Mouse (Mus musculus): ENCODE data around the gene Apold1. TPM values are rescaled to one million over a fixed set of nuclear protein-coding genes. Genes with fewer than 3 reads are reported as not detected.

Apold1 gene
- total and polyA plus RNA-seq, 3 experiments = 0.08 to 0.12 TPM; not detected in 1

DNA sequence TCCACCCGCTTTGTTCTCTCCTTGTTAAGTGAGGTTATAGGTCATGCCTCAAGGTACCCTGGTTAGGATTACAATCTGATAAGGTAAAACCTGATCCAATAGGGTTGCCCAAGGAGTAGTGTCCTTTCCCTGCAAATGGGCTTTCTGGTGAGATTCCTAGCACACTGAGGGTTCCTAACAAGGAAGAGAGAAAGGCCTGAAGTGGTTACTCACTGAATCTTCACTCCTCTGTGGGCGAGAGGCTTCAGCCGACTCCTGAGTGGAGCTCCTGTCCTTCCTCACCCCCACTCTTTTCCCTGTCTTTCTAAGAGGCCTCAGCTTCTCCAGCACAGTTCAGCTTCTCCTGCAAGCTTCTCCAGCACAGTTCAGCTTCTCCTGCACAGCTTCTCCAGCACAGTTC is 17.3 kb downstream of the Apold1 start:
- no peaks in the 10 kb centered on the region for H3K79me2 ChIP-seq (ENCODE audit: control insufficient read depth, insufficient read depth, low read length, poor library complexity)
- no peaks in the 10 kb centered on the region for H3K27me3 ChIP-seq (ENCODE audit: control insufficient read depth in 1 of 2, insufficient read depth in 2 of 2, low read length in 2 of 2)
- TF ChIP-seq ZKSCAN1 (IDR thresholded peaks at IDR 0.05; ENCODE audit: low read depth, low read length) (no peak), GABPA (IDR thresholded peaks at IDR 0.05; ENCODE audit: low read depth, low read length) (no peak), RCOR1 (IDR thresholded peaks at IDR 0.05; ENCODE audit: low read depth, low read length) (no peak), MYC (IDR thresholded peaks at IDR 0.05; ENCODE audit: low read depth, low read length) (no peak)
- no peaks in the 10 kb centered on the region for H3K9me3 ChIP-seq (replicated peaks; ENCODE audit: insufficient read depth, low read length)
- H3K4me3 ChIP-seq (ENCODE audit: control insufficient read depth in 1 of 2, insufficient read depth in 1 of 2, low read depth in 2 of 2, low read length in 2 of 2) = no peak overlapping the region
- H3K4me1 ChIP-seq (ENCODE audit: control insufficient read depth in 1 of 2, insufficient read depth in 2 of 2, low read length in 2 of 2) = no peaks in the 10 kb centered on the region
- no peak overlapping the region for H3K27ac ChIP-seq (ENCODE audit: control insufficient read depth, low read depth, low read length)
- H3K36me3 ChIP-seq (ENCODE audit: control insufficient read depth in 1 of 2, insufficient read depth in 2 of 2, low read length in 2 of 2) = no peaks in the 10 kb centered on the region
- H3K9ac ChIP-seq (ENCODE audit: control insufficient read depth, low read depth, low read length, poor library complexity, severe bottlenecking) = no peak overlapping the region
- no peak for DNase-seq (ENCODE audit: low read depth, low spot score)

DNA sequence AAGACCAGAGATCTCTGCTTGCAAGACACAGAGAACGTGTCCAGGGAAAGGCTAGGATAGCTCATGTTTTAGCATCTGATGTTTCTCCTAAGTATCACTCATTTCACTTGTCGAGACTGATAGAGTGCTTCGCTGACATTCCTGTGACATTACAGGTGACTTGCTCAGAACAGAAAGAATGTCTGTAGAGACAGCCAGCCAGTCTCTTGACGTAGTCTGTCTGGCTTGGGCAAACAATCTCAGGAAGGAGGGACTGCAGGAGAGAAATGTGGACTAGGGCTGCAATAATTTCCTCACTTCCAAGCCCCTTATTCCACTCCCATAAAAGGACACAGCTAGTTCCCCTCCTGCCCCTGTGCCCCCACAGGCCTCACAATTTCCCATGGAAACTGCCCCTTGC is 18.8 kb downstream of the Apold1 start:
- Histone ChIP-seq H3K27ac (ENCODE audit: control insufficient read depth, low read depth, low read length) (no peak overlapping the region), H3K27me3 (ENCODE audit: control insufficient read depth in 1 of 2, insufficient read depth in 2 of 2, low read length in 2 of 2) (no peaks in the 10 kb centered on the region), H3K9me3 (replicated peaks; ENCODE audit: insufficient read depth, low read length) (no peaks in the 10 kb centered on the region), H3K79me2 (ENCODE audit: control insufficient read depth, insufficient read depth, low read length, poor library complexity) (no peaks in the 10 kb centered on the region), H3K4me3 (ENCODE audit: control insufficient read depth in 1 of 2, insufficient read depth in 1 of 2, low read depth in 2 of 2, low read length in 2 of 2) (no peak overlapping the region), H3K36me3 (ENCODE audit: control insufficient read depth in 1 of 2, insufficient read depth in 2 of 2, low read length in 2 of 2) (no peaks in the 10 kb centered on the region), H3K4me1 (ENCODE audit: control insufficient read depth in 1 of 2, insufficient read depth in 2 of 2, low read length in 2 of 2) (no peaks in the 10 kb centered on the region), H3K9ac (ENCODE audit: control insufficient read depth, low read depth, low read length, poor library complexity, severe bottlenecking) (no peak overlapping the region)
- no peak for DNase-seq (ENCODE audit: low read depth, low spot score)
- TF ChIP-seq MAX (IDR thresholded peaks at IDR 0.05; ENCODE audit: low read length) (no peak), HCFC1 (IDR thresholded peaks at IDR 0.05; ENCODE audit: low read depth, low read length) (no peak), RAD21 (IDR thresholded peaks at IDR 0.05; ENCODE audit: low read depth, low read length) (no peak), ZMIZ1 (IDR thresholded peaks at IDR 0.05; ENCODE audit: low read depth, low read length) (no peak), SMC3 (IDR thresholded peaks at IDR 0.05; ENCODE audit: low read depth, low read length) (no peak), SIN3A (IDR thresholded peaks at IDR 0.05; ENCODE audit: low read length) (no peak), NELFE (IDR thresholded peaks at IDR 0.05; ENCODE audit: low read depth, low read length) (no peak), CHD2 (IDR thresholded peaks at IDR 0.05; ENCODE audit: low read length) (no peak), KAT2A (conservative IDR thresholded peaks at IDR 0.05; ENCODE audit: low read depth, low read length) (no peak), MAZ (IDR thresholded peaks at IDR 0.05; ENCODE audit: low read depth, low read length) (no peak), MEF2A (IDR thresholded peaks at IDR 0.05; ENCODE audit: extremely low read depth, insufficient replicate concordance, low read depth, low read length, poor library complexity, severe bottlenecking) (no peak), E2F4 (IDR thresholded peaks at IDR 0.05; ENCODE audit: borderline replicate concordance, low read depth, low read length) (no peak), TAL1 (IDR thresholded peaks at IDR 0.05; ENCODE audit: low read length) (no peak), POLR2AphosphoS5 (IDR thresholded peaks at IDR 0.05; ENCODE audit: borderline replicate concordance, low read depth, low read length) (no peak), TBP (IDR thresholded peaks at IDR 0.05; ENCODE audit: low read depth, low read length) (no peak), CHD1 (IDR thresholded peaks at IDR 0.05; ENCODE audit: low read depth, low read length) (no peak), NRF1 (IDR thresholded peaks at IDR 0.05; ENCODE audit: insufficient read depth, low read depth, low read length, poor library complexity, severe bottlenecking) (no peak), POLR2A (IDR thresholded peaks at IDR 0.05; ENCODE audit: control insufficient read depth in 1 of 2, insufficient read depth in 1 of 2, low read depth in 1 of 2, low read length in 2 of 2, poor library complexity in 1 of 2) (no peak)
